Mouse (Mus musculus) kidney, embryonic 15.5 days (tissue): ENCODE results near the gene Pskh1. TPM values are rescaled to one million over a fixed set of nuclear protein-coding genes. Genes with fewer than 3 reads are reported as not detected.

ENCODE experiments used
- ATAC-seq: fragments of 200-750 bp; cut with Nextera tagmentation; replicated peaks from 2 replicates; pipeline ENCODE4 v1.8.0; 2017; ENCODE audit warnings: moderate TSS enrichment; ENCODE audit not compliant: low FRiP score
- H3K27ac ChIP-seq: fragments of 300-500 bp; sonication (generic); 2 replicates; pipeline ENCODE4 v1.5.1; 2015; ENCODE audit warnings: mild to moderate bottlenecking, inconsistent platforms
- H3K27me3 ChIP-seq: fragments of 300-500 bp; sonication (generic); 2 replicates; pipeline ENCODE4 v1.6.1; 2015; ENCODE audit warnings: inconsistent platforms
- H3K36me3 ChIP-seq: fragments of 300-500 bp; sonication (generic); 2 replicates; pipeline ENCODE4 v1.6.1; 2015; ENCODE audit warnings: inconsistent platforms
- H3K4me1 ChIP-seq: fragments of 300-500 bp; sonication (generic); 2 replicates; pipeline ENCODE4 v1.6.1; 2015; ENCODE audit warnings: inconsistent platforms
- H3K4me2 ChIP-seq: fragments of 300-500 bp; sonication (generic); 2 replicates; pipeline ENCODE4 v1.6.1; 2015; ENCODE audit warnings: moderate library complexity, mild to moderate bottlenecking, inconsistent platforms
- H3K4me3 ChIP-seq: fragments of 300-500 bp; sonication (generic); replicated peaks from 2 replicates; pipeline ENCODE4 v1.5.1; 2015; ENCODE audit warnings: mild to moderate bottlenecking, inconsistent platforms
- H3K9ac ChIP-seq: fragments of 300-500 bp; sonication (generic); 2 replicates; pipeline ENCODE4 v1.6.1; 2015; ENCODE audit warnings: mild to moderate bottlenecking, inconsistent platforms
- H3K9me3 ChIP-seq: fragments of 300-500 bp; sonication (generic); replicated peaks from 2 replicates; pipeline ENCODE4 v1.6.1; 2016; ENCODE audit warnings: inconsistent platforms
- WGBS: fragments of 180-500 bp; shearing (Covaris S2); methylation state at CpG from one replicate; pipeline ENCODE4 v1.1.7; 2015; ENCODE audit warnings: mixed read lengths; 5-methylcytosine and 5-hydroxymethylcytosine counted together
- microRNA-seq: library from miRNA; unstranded; fragments of <30 nt; microRNA quantifications from one replicate; pipeline ENCODE4, GENCODE M21; 2016
- polyA plus RNA-seq: library from polyadenylated mRNA; unstranded; fragments of >200 nt; fragmentation: Nextera tagmentation; extraction: Ambion mirVana; gene quantifications from 2 replicates; pipeline ENCODE4 v1.2.1, GENCODE M21; 2015

The Pskh1 gene
- polyA plus RNA-seq, 1 experiment from 2014 or later = 41.9 TPM

DNA sequence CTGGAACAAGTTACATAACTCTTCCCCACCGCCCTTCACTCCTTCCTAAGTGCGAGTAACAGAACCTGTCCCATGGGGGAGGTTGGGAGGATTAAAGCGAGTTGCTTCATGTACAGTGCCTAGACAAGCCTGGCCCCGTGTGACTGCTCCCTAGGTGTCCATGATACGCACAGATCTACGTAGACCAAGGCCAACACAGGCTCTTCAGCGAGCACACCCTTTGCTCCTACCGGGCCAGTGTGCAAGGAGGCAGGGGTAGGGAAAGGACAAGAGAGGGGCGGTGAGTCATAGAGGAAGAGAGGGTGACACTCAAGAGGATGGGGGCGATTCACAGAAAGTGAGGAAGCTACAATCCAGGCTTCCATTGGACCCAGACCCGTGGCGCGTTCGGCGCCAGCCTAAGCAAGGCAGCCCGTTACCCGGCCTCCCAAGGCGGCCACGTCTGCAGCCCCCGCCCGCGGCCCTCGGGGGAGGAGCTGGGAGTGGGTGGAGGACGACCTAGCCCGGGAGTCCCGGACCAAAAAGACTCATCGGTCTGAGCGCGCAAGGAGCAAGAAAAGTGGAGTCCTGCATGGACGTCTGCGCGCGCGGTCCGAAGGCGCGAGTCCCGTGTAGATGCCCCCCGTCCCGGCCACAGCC lies 65.1 kb downstream of the Pskh1 start:
- Histone ChIP-seq H3K36me3 (no peaks in the 10 kb centered on the region), H3K4me2 (peak overlapping the region; percentile 84), H3K9ac (peak overlapping the region; percentile 82), H3K4me3 (peak overlapping the region; percentile 89), H3K27ac (peak overlapping the region; percentile 93), H3K27me3 (no peaks in the 10 kb centered on the region), H3K4me1 (peaks cover 34% of the 10 kb centered on the region), H3K9me3 (no peaks in the 10 kb centered on the region)
- under 1% methylated on average over 40 of the region's 40 CpGs for WGBS
- ATAC-seq = peak; percentile 71

DNA sequence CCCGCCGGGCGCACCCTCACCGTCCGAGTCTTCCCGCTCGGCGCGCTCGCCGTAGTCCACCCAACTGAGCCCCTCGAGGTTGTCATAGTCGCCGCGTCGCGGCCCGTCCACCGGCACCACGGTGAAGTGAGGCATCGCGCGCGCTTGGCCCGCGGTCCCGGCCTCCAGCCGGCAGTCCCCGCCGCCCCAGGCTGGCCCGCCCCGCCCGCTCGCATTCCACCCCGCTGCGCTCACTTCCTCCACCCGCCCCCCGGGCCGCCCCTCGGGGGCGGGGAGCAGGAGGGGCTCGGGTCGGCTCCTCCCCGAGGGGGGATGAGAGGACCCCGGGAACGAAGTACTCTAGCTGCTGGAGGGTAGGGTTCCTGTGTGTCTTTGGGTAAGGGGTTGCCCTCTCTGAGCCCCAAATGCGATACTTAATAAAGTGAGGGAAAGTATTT lies 65.7 kb downstream of the Pskh1 start, which contains the start of gene Slc12a4:
Slc12a4 (minus strand) TSS at position 193 of the 437 bp plus-strand sequence.
- Histone ChIP-seq H3K36me3 (no peaks in the 10 kb centered on the region), H3K4me2 (peak within 1 kb of the TSS; percentile 84), H3K27ac (peak within 1 kb of the TSS; percentile 93), H3K27me3 (no peaks in the 10 kb centered on the region), H3K9me3 (no peaks in the 10 kb centered on the region), H3K4me3 (peak within 1 kb of the TSS; percentile 89), H3K9ac (peak within 1 kb of the TSS; percentile 82), H3K4me1 (peaks cover 34% of the 10 kb centered on the region)
- WGBS = under 1% methylated on average over 47 of the region's 47 CpGs
- ATAC-seq = peak; percentile 94

DNA sequence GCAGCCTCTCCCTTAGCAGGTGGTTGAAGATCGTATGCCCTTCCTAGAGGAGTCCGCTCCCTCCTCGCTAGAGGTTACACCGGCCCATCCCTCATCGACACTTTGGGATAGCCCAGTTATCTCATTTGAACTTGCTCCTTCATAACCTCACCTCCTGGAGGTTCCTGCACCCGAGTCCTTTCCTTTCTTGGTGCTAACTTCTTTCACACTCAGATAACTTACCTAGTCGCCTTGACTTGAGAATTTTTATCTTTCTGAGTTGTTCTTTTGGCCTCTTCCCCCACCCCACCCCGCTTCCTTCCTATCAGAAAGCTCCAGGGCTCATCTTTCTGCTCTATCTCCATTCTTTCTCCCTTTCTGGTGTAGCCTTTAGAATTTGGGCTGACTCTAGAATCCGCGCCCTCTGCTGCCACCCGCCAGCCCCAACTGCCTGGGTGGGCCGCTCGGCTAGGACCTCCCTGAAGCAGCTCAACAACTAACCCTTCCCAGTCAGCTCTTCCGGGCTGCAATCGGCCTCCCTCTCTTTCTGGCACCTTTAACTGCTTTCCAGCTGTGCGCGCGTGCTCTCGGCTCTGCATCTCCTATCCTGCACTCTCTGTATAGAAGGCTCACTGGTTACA lies 66.6 kb downstream of the Pskh1 start:
- H3K4me1 ChIP-seq = peaks cover 30% of the 10 kb centered on the region
- H3K4me3 ChIP-seq = peak overlapping the region; percentile 89
- peak; percentile 49 for ATAC-seq
- H3K9me3 ChIP-seq = no peaks in the 10 kb centered on the region
- H3K4me2 ChIP-seq = peak overlapping the region; percentile 84
- no peak overlapping the region for H3K9ac ChIP-seq
- H3K36me3 ChIP-seq = no peaks in the 10 kb centered on the region
- 7% methylated on average over 19 of the region's 19 CpGs for WGBS
- H3K27me3 ChIP-seq = no peaks in the 10 kb centered on the region
- peak overlapping the region; percentile 93 for H3K27ac ChIP-seq

DNA sequence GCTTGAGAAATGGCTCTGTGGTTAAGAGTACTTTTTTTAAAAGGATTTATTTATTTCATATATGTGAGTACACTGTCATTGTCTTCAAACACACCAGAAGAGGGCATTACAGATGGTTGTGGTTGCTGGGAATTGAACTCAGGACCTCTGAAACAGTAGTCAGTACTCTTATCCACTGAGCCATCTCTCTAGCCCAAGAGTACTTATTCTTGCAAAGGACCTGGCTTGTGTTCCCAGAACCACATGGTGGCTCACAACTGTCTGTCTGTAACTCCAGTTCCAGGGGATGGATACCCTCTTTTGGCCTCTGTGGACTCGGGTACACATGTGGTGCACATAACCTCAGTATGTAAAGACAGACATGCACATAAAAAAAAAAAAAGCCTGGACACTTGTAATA lies 69.1 kb downstream of the Pskh1 start:
- no peaks in the 10 kb centered on the region for H3K9me3 ChIP-seq
- no peak overlapping the region for H3K4me2 ChIP-seq
- H3K4me3 ChIP-seq = no peak overlapping the region
- WGBS = 74% methylated on average over 1 of the region's 1 CpGs
- no peak for ATAC-seq
- no peak overlapping the region for H3K27ac ChIP-seq
- no peaks in the 10 kb centered on the region for H3K27me3 ChIP-seq
- H3K36me3 ChIP-seq = no peaks in the 10 kb centered on the region
- H3K9ac ChIP-seq = no peak overlapping the region
- H3K4me1 ChIP-seq = peaks cover 25% of the 10 kb centered on the region

DNA sequence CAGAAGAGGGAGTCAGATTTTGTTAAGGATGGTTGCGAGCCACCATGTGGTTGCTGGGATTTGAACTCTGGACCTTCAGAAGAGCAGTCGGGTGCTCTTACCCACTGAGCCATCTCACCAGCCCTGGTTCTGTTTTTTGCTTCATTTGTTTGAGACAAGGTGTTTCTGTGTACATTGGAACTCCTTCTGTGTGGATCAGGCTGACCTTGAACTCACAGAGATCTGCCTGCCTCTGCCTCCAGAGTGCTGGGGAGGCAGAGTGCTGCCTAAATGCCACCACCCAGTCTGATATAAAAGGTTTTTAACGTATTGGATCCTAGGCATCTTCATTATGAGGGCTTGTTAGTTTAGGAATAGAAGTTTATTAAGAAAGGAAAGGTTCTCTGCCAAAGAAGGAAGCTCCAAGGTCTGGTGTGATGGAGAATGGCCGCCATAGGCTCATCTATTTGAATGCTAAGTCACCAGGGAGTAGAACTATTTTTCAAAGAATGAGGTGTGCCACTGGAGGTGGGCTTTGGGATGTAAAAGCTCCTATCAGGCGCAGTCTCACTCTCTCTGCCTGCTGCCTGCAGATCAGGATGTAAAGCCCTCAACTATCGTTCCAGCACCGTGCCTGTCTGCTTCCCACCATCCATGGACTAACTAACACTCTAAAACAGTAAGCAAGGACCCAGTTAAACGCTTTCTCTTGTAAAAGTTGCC lies 70.9 kb downstream of the Pskh1 start:
- Histone ChIP-seq H3K4me3 (no peak overlapping the region), H3K4me2 (no peak overlapping the region), H3K9ac (no peak overlapping the region), H3K27ac (no peak overlapping the region), H3K4me1 (peaks cover 12% of the 10 kb centered on the region), H3K27me3 (no peaks in the 10 kb centered on the region), H3K36me3 (no peaks in the 10 kb centered on the region), H3K9me3 (no peaks in the 10 kb centered on the region)
- ATAC-seq = no peak
- 76% methylated on average over 8 of the region's 8 CpGs for WGBS

DNA sequence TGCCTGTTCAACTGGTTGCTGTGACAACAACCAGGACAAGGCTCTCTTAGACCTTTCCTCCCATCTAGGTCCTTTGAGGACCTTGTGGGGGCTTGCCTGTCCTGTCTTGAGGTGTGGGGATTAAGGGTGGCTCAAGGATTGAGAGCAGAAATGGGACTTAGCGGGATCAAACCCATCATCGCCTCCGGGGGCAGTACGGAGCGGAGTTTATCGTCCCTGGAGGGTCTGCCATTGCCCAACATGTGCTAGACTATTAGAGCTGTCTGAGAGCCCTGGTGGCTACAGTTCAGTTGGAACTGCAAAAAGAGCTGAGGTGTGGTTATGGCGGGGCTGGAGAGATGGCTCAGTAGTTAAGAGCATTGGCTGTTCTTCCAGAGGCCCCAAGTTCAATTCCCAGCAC lies 75.1 kb downstream of the Pskh1 start:
- no peak for ATAC-seq
- WGBS = 66% methylated on average over 7 of the region's 7 CpGs

DNA sequence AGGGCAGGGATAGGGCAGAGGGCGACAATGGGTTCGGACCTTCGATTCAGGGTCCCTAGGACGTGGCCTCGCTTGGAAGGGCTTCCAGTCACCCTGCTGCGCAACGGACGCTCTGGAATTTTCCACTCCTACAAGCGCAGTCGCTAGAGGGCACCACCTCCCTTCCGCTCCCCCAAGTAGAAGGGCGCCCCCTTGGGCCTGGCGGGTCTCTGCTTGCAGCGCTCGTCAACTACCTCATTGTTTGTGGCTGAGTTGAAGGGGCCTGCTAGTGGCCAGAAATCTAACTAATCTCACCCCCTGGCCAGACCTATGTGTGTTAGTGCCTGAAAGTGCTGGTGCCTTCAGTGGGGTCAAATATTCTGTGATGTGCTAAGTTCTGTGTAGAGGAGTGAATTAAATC lies 79.1 kb downstream of the Pskh1 start, which contains the start of gene Dpep3:
Dpep3 (minus strand) TSS at position 105 of the 400 bp plus-strand sequence.
- Histone ChIP-seq H3K4me2 (no peak within 1 kb of the TSS), H3K9ac (no peak within 1 kb of the TSS), H3K36me3 (no peaks in the 10 kb centered on the region), H3K4me3 (no peak within 1 kb of the TSS), H3K4me1 (no peaks in the 10 kb centered on the region), H3K27me3 (no peaks in the 10 kb centered on the region), H3K27ac (no peak within 1 kb of the TSS), H3K9me3 (no peaks in the 10 kb centered on the region)
- no peak for ATAC-seq
- 94% methylated on average over 15 of the region's 15 CpGs for WGBS

More for the DNA sequence above, 75.1 kb downstream of the Pskh1 start:
- Histone ChIP-seq H3K4me2 (no peak overlapping the region), H3K9ac (no peak overlapping the region), H3K27ac (no peak overlapping the region), H3K36me3 (no peaks in the 10 kb centered on the region), H3K9me3 (no peaks in the 10 kb centered on the region), H3K4me1 (no peaks in the 10 kb centered on the region), H3K4me3 (no peak overlapping the region), H3K27me3 (no peaks in the 10 kb centered on the region)

DNA sequence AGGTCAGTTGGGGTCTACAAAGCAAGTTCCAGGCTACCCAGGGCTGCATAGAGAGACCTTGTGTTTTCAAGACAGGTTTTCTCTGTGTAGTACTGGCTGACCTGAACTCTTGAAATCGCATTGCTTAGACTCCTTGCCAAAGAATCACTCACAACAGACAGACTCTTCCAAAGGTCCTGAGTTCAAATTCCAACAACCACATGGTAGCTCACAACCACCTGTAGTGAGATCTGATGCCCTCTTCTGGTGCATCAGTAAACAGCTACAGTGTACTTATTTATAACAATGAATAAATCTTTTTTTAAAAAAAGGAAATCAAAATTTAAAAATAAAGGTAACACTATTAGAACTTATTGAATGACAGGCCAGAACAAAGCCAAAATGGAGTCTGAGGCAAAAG lies 80.9 kb downstream of the Pskh1 start:
- no peaks in the 10 kb centered on the region for H3K9me3 ChIP-seq
- whole genome bisulfite sequencing = 91% methylated on average over 1 of the region's 1 CpGs
- no peak overlapping the region for H3K9ac ChIP-seq
- no peaks in the 10 kb centered on the region for H3K36me3 ChIP-seq
- no peak overlapping the region for H3K27ac ChIP-seq
- ATAC-seq = no peak
- H3K4me3 ChIP-seq = no peak overlapping the region
- no peak overlapping the region for H3K4me2 ChIP-seq
- no peaks in the 10 kb centered on the region for H3K4me1 ChIP-seq
- H3K27me3 ChIP-seq = no peaks in the 10 kb centered on the region

Small RNA genes within 50 kb of the gene (microRNA-seq; reads per million reads assigned to microRNA genes)
- gene Mir7074 = not detected

Other genes starting within 250 kb of the Pskh1 start
- gene Carmil2, start 214.2 kb upstream of the Pskh1 start, polyA plus RNA-seq = 0.63 and 0.78 TPM in 2 replicates
- gene Acd, start 199.3 kb upstream of the Pskh1 start, polyA plus RNA-seq = 55.3 and 67.2 TPM in 2 replicates
- gene Pard6a, start 199.3 kb upstream of the Pskh1 start, polyA plus RNA-seq = 16.9 and 18.0 TPM in 2 replicates
- 0.26 TPM in 1 of 2 replicates, not detected in the other for gene 4933405L10Rik, start 192.8 kb upstream of the Pskh1 start, polyA plus RNA-seq
- gene Enkd1, start 192.2 kb upstream of the Pskh1 start, polyA plus RNA-seq = 28.8 and 31.0 TPM in 2 replicates
- 21.2 and 23.7 TPM in 2 replicates for gene Gfod2, start 141.8 kb upstream of the Pskh1 start, polyA plus RNA-seq
- gene Ranbp10, start 73.1 kb upstream of the Pskh1 start, polyA plus RNA-seq = 12.2 and 13.8 TPM in 2 replicates
- gene Tsnaxip1, start 72.7 kb upstream of the Pskh1 start, polyA plus RNA-seq = 0.13 and 0.14 TPM in 2 replicates
- gene Cenpt, start 47.2 kb upstream of the Pskh1 start, polyA plus RNA-seq = 42.0 and 47.0 TPM in 2 replicates
- 66.9 and 67.5 TPM in 2 replicates for gene Thap11, start 45.3 kb upstream of the Pskh1 start, polyA plus RNA-seq
- 283 and 294 TPM in 2 replicates for gene Nutf2, start 39.9 kb upstream of the Pskh1 start, polyA plus RNA-seq
- 47.1 and 51.9 TPM in 2 replicates for gene Edc4, start 19.6 kb upstream of the Pskh1 start, polyA plus RNA-seq
- 0.78 and 0.92 TPM in 2 replicates for gene Nrn1l, start 6.9 kb upstream of the Pskh1 start, polyA plus RNA-seq
- 1.2 and 1.7 TPM in 2 replicates for gene Ctrl, start 33.4 kb downstream of the Pskh1 start, polyA plus RNA-seq
- gene Psmb10, start 38.0 kb downstream of the Pskh1 start, polyA plus RNA-seq = 43.8 and 44.5 TPM in 2 replicates
- 1.3 and 2.8 TPM in 2 replicates for gene Lcat, start 42.9 kb downstream of the Pskh1 start, polyA plus RNA-seq
- 30.1 and 33.9 TPM in 2 replicates for gene Slc12a4, start 65.7 kb downstream of the Pskh1 start, polyA plus RNA-seq
- not detected in 2 replicates for gene Dpep3, start 79.0 kb downstream of the Pskh1 start, polyA plus RNA-seq
- 20.5 and 23.3 TPM in 2 replicates for gene Dus2, start 90.9 kb downstream of the Pskh1 start, polyA plus RNA-seq
- gene Dpep2nb, start 105.5 kb downstream of the Pskh1 start, polyA plus RNA-seq = 0.18 TPM in 1 of 2 replicates, not detected in the other
- gene Ddx28, start 111.4 kb downstream of the Pskh1 start, polyA plus RNA-seq = 17.0 and 18.9 TPM in 2 replicates
- gene Nfatc3, start 158.4 kb downstream of the Pskh1 start, polyA plus RNA-seq = 6.5 and 7.3 TPM in 2 replicates
- gene Esrp2, start 236.5 kb downstream of the Pskh1 start, polyA plus RNA-seq = 14.9 and 15.8 TPM in 2 replicates
- gene Pla2g15, start 250.0 kb downstream of the Pskh1 start, polyA plus RNA-seq = 12.4 and 13.9 TPM in 2 replicates